Mouse (Mus musculus): ENCODE results near the gene Tmed8. TPM values are rescaled to one million over a fixed set of nuclear protein-coding genes. Genes with fewer than 3 reads are reported as not detected.

Gene Tmed8
- polyA plus RNA-seq (2012; ENCODE audit: low replicate concordance) = 1.0 and 1.5 TPM in 2 replicates

DNA sequence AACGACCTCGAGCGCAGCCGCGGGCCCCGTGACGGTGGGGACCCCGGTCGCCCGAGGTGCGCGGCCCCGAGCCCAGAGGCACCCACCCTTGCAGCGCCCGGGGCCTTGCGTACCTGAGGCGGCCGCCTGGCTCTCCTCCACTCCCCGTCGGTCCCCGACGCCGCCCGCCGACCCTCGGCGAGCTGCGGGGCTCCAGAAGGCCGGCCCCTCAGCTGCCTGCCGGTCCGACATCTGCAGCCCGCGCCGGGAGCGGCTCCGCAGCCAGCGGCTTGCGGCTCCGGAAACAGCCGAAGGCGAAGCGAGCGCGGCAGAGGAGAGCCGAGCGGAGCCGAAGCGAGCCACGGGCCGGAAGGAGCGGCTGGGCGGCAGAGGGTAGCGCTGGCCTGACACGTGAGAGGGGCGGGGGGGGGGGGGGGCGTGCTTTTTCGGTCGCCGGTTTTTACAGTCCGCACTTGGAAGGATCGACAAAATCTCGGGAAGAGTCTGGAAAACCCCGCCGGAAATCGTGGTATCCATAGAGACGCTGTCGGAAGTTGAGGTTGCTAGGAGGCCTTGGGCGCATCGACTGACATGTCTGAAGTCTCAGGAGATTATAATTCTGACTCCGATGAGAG is at the start of gene Tmed8:
TSS of gene Tmed8 (minus strand) at position 482 of the 614 bp plus-strand sequence.

DNA sequence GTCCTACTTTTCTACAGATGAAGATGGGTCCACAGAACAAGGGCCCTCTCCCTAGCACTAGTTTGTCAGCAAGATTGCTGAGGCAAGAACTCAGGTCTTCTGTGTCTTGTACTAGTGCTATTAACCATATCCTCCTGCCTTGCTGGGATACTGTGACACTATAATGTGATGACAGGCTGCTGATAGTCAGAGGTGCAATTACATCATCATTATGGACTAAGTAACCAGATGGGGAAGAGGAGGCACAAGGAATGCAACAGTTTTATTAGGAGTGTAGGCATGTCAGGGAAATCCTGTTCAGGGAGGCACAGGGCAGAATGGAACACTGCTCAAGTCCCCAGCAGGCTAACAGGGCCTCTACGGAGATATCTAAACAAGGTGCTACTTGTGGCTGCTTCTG is 38.4 kb upstream of the Tmed8 start, which contains the start of gene Noxred1:
TSS of gene Noxred1 (minus strand) at position 101 of the 400 bp plus-strand sequence.

DNA sequence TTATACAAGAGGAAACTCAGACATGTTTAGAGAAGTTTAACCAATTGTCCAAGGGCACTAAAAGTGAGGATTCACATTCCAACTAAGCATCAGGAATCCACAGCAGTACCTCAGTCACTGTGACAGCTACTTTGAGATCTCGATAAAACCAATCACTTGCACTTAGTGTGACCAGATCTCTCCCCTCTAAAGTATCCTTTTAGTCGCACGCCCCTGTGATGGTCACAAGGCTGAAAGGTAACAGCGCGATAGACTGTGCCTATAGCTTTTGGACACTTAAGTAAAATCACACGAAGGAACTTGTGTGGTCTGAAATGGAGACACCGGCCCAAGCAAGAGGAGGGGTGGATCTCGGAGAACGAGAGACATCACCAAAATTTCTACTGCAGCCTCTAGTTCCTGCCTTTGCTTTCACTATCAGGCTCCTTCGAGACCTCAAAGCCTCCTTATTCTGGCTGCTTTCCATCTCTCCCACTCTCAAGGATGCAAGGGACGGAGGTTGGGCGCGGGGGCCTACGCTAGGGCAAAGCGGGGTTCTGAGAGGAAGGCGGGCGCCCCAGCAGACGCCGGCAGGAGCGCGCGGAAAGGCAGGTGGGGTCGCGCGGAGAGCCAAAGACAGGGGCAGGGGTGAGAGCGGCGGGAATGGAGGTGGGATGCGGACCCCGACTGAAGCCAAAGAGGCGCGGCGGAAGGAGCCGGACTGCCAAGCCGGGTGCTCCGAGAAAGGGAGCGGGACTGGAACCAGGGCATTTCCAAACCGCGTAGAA is 865 bp downstream of the Tmed8 start, which contains the start of gene Samd15:
TSS of gene Samd15 (plus strand) at position 518 of the 767 bp plus-strand sequence.

DNA sequence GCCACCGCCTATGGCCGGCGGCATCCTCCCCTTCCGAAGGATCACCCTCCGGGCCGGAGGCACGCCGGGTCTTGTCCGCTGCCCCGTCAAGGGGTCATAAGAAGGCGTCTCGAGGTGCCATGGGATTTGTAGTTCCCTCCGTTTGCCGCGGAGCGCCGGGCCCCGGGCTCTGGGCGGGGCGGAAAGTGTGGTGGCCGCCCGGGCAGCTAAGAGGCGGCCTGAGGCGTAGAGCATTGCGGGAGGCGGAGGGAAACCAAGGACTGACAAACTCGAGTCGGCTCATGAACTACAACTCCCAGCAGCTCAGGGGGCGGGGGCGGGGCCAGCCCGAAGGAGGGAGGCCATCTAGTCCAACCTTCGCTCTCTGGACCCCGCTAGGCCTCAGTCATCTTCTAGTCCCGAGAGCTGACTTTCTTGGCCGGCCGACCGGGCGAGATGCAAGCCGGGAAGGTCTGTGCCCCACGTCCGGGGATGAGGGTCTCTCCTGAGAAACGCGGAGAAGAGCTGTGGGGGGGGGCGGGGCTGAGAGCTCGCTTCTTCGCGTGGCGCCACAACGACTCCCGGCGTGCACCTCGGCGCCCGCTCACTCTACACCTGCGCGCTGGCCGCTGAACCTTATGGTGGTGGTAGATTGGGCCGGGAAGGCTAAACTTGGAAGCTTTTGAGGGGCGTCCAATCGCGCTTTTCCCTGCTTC is 52.7 kb downstream of the Tmed8 start, which contains the start of gene Pomt2:
TSS of gene Pomt2 (minus strand) at position 574 of the 695 bp plus-strand sequence.

DNA sequence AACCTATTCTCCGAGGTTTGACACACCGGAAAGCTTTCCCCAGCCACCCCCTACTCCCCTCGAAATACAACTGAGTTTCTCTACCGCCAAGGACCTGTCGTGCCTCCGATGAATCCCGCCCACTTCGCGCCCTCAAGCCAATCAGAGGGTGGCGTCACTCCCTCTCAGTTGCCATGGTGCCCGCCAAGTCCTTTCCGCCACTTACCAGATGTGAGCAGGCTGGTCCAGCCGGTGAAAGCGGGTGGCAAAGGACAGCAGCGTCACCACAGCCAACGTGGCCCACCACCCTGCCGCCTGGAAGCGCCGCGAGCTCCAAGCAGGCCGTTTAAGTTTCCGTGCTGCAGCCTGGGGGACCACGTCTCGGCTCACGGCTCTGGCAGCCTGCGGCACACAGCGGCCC is 53.3 kb downstream of the Tmed8 start, which contains the start of gene Gstz1:
TSS of gene Gstz1 (plus strand) at position 200 of the 400 bp plus-strand sequence.

Other genes starting within 250 kb of the Tmed8 start
- gene Zdhhc22, start 210.0 kb downstream of the Tmed8 start, polyA plus RNA-seq (2012; ENCODE audit: low replicate concordance) = not detected in 2 replicates
- gene Tmem63c, start 179.1 kb downstream of the Tmed8 start, polyA plus RNA-seq (2012; ENCODE audit: low replicate concordance) = 0.10 TPM in 1 of 2 replicates, not detected in the other
- 0.15 TPM in 1 of 2 replicates, not detected in the other for gene Ngb, start 97.9 kb downstream of the Tmed8 start, polyA plus RNA-seq (2012; ENCODE audit: low replicate concordance)
- 3.1 and 5.9 TPM in 2 replicates for gene Gstz1, start 53.3 kb downstream of the Tmed8 start, polyA plus RNA-seq (2012; ENCODE audit: low replicate concordance)
- 3.3 and 6.6 TPM in 2 replicates for gene Pomt2, start 52.5 kb downstream of the Tmed8 start, polyA plus RNA-seq (2012; ENCODE audit: low replicate concordance)
- gene Samd15, start 731 bp downstream of the Tmed8 start, polyA plus RNA-seq (2012; ENCODE audit: low replicate concordance) = not detected in 2 replicates
- gene Noxred1, start 38.3 kb upstream of the Tmed8 start, polyA plus RNA-seq (2012; ENCODE audit: low replicate concordance) = not detected in 2 replicates
- 0.61 and 0.76 TPM in 2 replicates for gene Vipas39, start 65.8 kb upstream of the Tmed8 start, polyA plus RNA-seq (2012; ENCODE audit: low replicate concordance)
- gene Ahsa1, start 66.0 kb upstream of the Tmed8 start, polyA plus RNA-seq (2012; ENCODE audit: low replicate concordance) = 65.5 and 69.7 TPM in 2 replicates
- not detected in 2 replicates for gene Ism2, start 99.3 kb upstream of the Tmed8 start, polyA plus RNA-seq (2012; ENCODE audit: low replicate concordance)
- 13.0 and 15.6 TPM in 2 replicates for gene Sptlc2, start 187.9 kb upstream of the Tmed8 start, polyA plus RNA-seq (2012; ENCODE audit: low replicate concordance)
- gene Slirp, start 243.4 kb upstream of the Tmed8 start, polyA plus RNA-seq (2012; ENCODE audit: low replicate concordance) = 0.73 TPM in 1 of 2 replicates, not detected in the other
- gene Alkbh1, start 243.6 kb upstream of the Tmed8 start, polyA plus RNA-seq (2012; ENCODE audit: low replicate concordance) = 43.7 and 55.6 TPM in 2 replicates